8 mouse cellular contexts compared by ENCODE assay signal in genomic region chr9:106367592-106368111, GRCm38 (mm10). TPM values are rescaled to one million over a fixed set of nuclear protein-coding genes. Genes with fewer than 3 reads are reported as not detected.
DNase-seq lines count a peak whose midpoint lies in the region; ATAC-seq lines count a peak whose summit lies in the region.

No protein-coding gene starts in this region.

- peaks cover 4% of the 10 kb centered on the region; the same call in 1 of the 2 replicates for H3K4me1 ChIP-seq in brown adipose tissue, adult 24 weeks (ENCODE audit: control insufficient read depth, insufficient read depth, insufficient read length, low read length)
- peaks cover 49% of the 10 kb centered on the region for H3K4me1 ChIP-seq in heart, embryonic 13.5 days
- H3K4me1 ChIP-seq in liver, embryonic 12.5 days, result peaks cover 64% of the 10 kb centered on the region
- H3K4me1 ChIP-seq in stomach, embryonic 15.5 days, result peaks cover 34% of the 10 kb centered on the region

- no peaks in the 10 kb centered on the region for H3K27me3 ChIP-seq in heart, embryonic 13.5 days (replicated peaks)
- H3K27me3 ChIP-seq in liver, embryonic 12.5 days (replicated peaks), result peaks cover 40% of the 10 kb centered on the region
- H3K27me3 ChIP-seq in stomach, embryonic 15.5 days (replicated peaks), result no peaks in the 10 kb centered on the region

- peak; percentile 99 for DNase-seq in CD4-positive, CD25-positive, alpha-beta regulatory T cell, adult 2 months (ENCODE audit: low read depth, low spot score)
- DNase-seq in fat pad, adult 2 months (ENCODE audit: extremely low read depth, low read depth, low spot score), result peak; percentile 79
- DNase-seq in kidney, postnatal 10 days, result peak; percentile 99
- DNase-seq in natural killer cell, adult 2 months (ENCODE audit: low spot score in 2 of 2), result peak; percentile 95 to 98

- peak overlapping the region; percentile 79 for H3K27ac ChIP-seq in brown adipose tissue, adult 24 weeks (replicated peaks; ENCODE audit: low read depth, low read length)
- peak overlapping the region; percentile 97 for H3K27ac ChIP-seq in heart, embryonic 13.5 days (replicated peaks)
- H3K27ac ChIP-seq in liver, embryonic 12.5 days, result peak overlapping the region; percentile 82
- H3K27ac ChIP-seq in stomach, embryonic 15.5 days, result peak overlapping the region; percentile 98

- peak; percentile 87 for ATAC-seq in heart, embryonic 13.5 days (ENCODE audit: extremely low read depth, insufficient number of reproducible peaks, low FRiP score, low TSS enrichment)
- ATAC-seq in liver, embryonic 12.5 days, result peak; percentile 92
- peak; percentile 94 for ATAC-seq in stomach, embryonic 15.5 days (ENCODE audit: insufficient read depth, low FRiP score, low read depth)

- no peaks in the 10 kb centered on the region for H3K9me3 ChIP-seq in heart, embryonic 13.5 days
- no peaks in the 10 kb centered on the region for H3K9me3 ChIP-seq in liver, embryonic 12.5 days (replicated peaks)
- no peaks in the 10 kb centered on the region for H3K9me3 ChIP-seq in stomach, embryonic 15.5 days

- H3K4me3 ChIP-seq in brown adipose tissue, adult 24 weeks (ENCODE audit: insufficient read depth, low read depth, low read length), result peak overlapping the region; percentile 88
- H3K4me3 ChIP-seq in heart, embryonic 13.5 days, result peak overlapping the region; percentile 95
- peak overlapping the region; percentile 80 for H3K4me3 ChIP-seq in liver, embryonic 12.5 days
- peak overlapping the region; percentile 94 for H3K4me3 ChIP-seq in stomach, embryonic 15.5 days (replicated peaks)

- under 1% methylated on average over 36 of the region's 36 CpGs for WGBS in heart, embryonic 13.5 days
- WGBS in liver, embryonic 12.5 days (ENCODE audit: insufficient replicate concordance), result 1% methylated on average over 36 of the region's 36 CpGs
- under 1% methylated on average over 36 of the region's 36 CpGs for WGBS in stomach, embryonic 15.5 days

- peak overlapping the region; percentile 99 for H3K4me2 ChIP-seq in heart, embryonic 13.5 days
- peak overlapping the region; percentile 89 for H3K4me2 ChIP-seq in liver, embryonic 12.5 days
- peak overlapping the region; percentile 100 for H3K4me2 ChIP-seq in stomach, embryonic 15.5 days

- peaks cover 20% of the 10 kb centered on the region for H3K36me3 ChIP-seq in heart, embryonic 13.5 days
- peaks cover 21% of the 10 kb centered on the region for H3K36me3 ChIP-seq in liver, embryonic 12.5 days
- peaks cover 9% of the 10 kb centered on the region; the same call in 1 of the 2 replicates for H3K36me3 ChIP-seq in stomach, embryonic 15.5 days

- H3K9ac ChIP-seq in heart, embryonic 13.5 days, result peak overlapping the region; percentile 98
- H3K9ac ChIP-seq in liver, embryonic 12.5 days, result peak overlapping the region; percentile 83
- H3K9ac ChIP-seq in stomach, embryonic 15.5 days, result peak overlapping the region; percentile 56; the same call in 1 of the 2 replicates

RNA-seq across cellular contexts. Expression of gene Dusp7, which starts 0.8 kb away (rescaled TPM):
- polyA plus RNA-seq in brown adipose tissue, adult 24 weeks (2012; ENCODE audit: insufficient read depth, insufficient read length, missing spikeins), result 17.5 and 21.8 TPM in 2 replicates
- polyA plus RNA-seq in heart, embryonic 13.5 days (2015; fragmentation: Nextera tagmentation; extraction: Ambion mirVana), result 8.6 and 10.4 TPM in 2 replicates
- polyA plus RNA-seq in liver, embryonic 12.5 days (2016; fragmentation: Nextera tagmentation; extraction: Ambion mirVana), result 10.4 and 10.5 TPM in 2 replicates
- 16.8 and 17.1 TPM in 2 replicates for polyA plus RNA-seq in stomach, embryonic 15.5 days (2015; fragmentation: Nextera tagmentation; extraction: Ambion mirVana)

Comparison
In these comparisons a context has a peak if more than half of its experiments do, and no peak if none do; other contexts are left out.
1. Peak in every context shown above with its lines: DNase-seq, ATAC-seq, H3K4me3 ChIP-seq and H3K27ac ChIP-seq.